Mouse (Mus musculus) left cerebral cortex, adult 8-10 months (tissue): ENCODE data around the gene Nlrp9b. TPM values are rescaled to one million over a fixed set of nuclear protein-coding genes. Genes with fewer than 3 reads are reported as not detected.
"Not testable (repeated sequence)": the region's sequence is repeated elsewhere in the genome, so short reads cannot be mapped to it uniquely, and the experiment has no call there.

Source experiments
- DNase-seq, 2 experiments: peaks; one replicate each; pipeline ENCODE4 v3.0.0; 2022; ENCODE audit warnings: low spot score in 2 of 2
- total RNA-seq, 4 experiments: library from RNA; stranded (reverse); gene quantifications; 2 replicates each; pipeline ENCODE4 v1.2.4; 2022

Nlrp9b gene
- not detected for total RNA-seq

GRCm38 (mm10) chr7:19991165-19991564 lies at the start of gene Nlrp9b:
Nlrp9b (plus strand) TSS chr7:19991465.
- DNase-seq: not testable (repeated sequence)

- no peak for DNase-seq
Measured at GRCm38 (mm10) chr7:19944709-19945108, 46.6 kb upstream of the Nlrp9b start.

- DNase-seq: no peak
Measured at GRCm38 (mm10) chr7:19945201-19945600, 46.1 kb upstream of the Nlrp9b start.

- DNase-seq: no peak
Measured at GRCm38 (mm10) chr7:19945821-19946515, 45.3 kb upstream of the Nlrp9b start.

- DNase-seq: no peak
Measured at GRCm38 (mm10) chr7:19948956-19949355, 42.3 kb upstream of the Nlrp9b start.

GRCm38 (mm10) chr7:19949996-19950395 lies 41.3 kb upstream of the Nlrp9b start:
- DNase-seq: no peak

- no peak for DNase-seq
Measured at GRCm38 (mm10) chr7:19950589-19950988, 40.7 kb upstream of the Nlrp9b start, which contains the start of gene Igsf23. Igsf23 (minus strand) TSS chr7:19950756.

- DNase-seq: no peak
Measured at GRCm38 (mm10) chr7:19952320-19952986, 38.8 kb upstream of the Nlrp9b start.

GRCm38 (mm10) chr7:19953054-19953453 lies 38.2 kb upstream of the Nlrp9b start:
- DNase-seq: no peak

GRCm38 (mm10) chr7:19955861-19956260 lies 35.4 kb upstream of the Nlrp9b start:
- DNase-seq: no peak

- DNase-seq: peak; percentile 71 to 92
Measured at GRCm38 (mm10) chr7:19956341-19956781, 34.9 kb upstream of the Nlrp9b start.

GRCm38 (mm10) chr7:19962423-19962822 lies 28.8 kb upstream of the Nlrp9b start:
- DNase-seq: no peak

GRCm38 (mm10) chr7:19964985-19965579 lies 26.2 kb upstream of the Nlrp9b start, which contains the start of gene Ceacam20:
Ceacam20 (plus strand) TSS chr7:19965412.
- DNase-seq: no peak

GRCm38 (mm10) chr7:19969106-19969505 lies 22.2 kb upstream of the Nlrp9b start:
- no peak for DNase-seq

- DNase-seq: no peak
Measured at GRCm38 (mm10) chr7:19969541-19970090, 21.6 kb upstream of the Nlrp9b start.

- DNase-seq: no peak
Measured at GRCm38 (mm10) chr7:19970196-19970595, 21.1 kb upstream of the Nlrp9b start.

- DNase-seq: no peak
Measured at GRCm38 (mm10) chr7:19971516-19971915, 19.7 kb upstream of the Nlrp9b start.

- DNase-seq: not testable (repeated sequence)
Measured at GRCm38 (mm10) chr7:19996721-19997120, 5.5 kb downstream of the Nlrp9b start.

GRCm38 (mm10) chr7:20009987-20010386 lies 18.7 kb downstream of the Nlrp9b start:
- no peak for DNase-seq

GRCm38 (mm10) chr7:20064100-20064499 lies 72.8 kb downstream of the Nlrp9b start:
- DNase-seq: not testable (repeated sequence)

- not testable (repeated sequence) for DNase-seq
Measured at GRCm38 (mm10) chr7:20078118-20078517, 86.9 kb downstream of the Nlrp9b start.

GRCm38 (mm10) chr7:20099380-20099779 lies 108.1 kb downstream of the Nlrp9b start, which contains the start of gene Vmn1r91:
Vmn1r91 (plus strand) TSS chr7:20099680.
- DNase-seq: not testable (repeated sequence)
